Mouse (Mus musculus) hindbrain, embryonic 14.5 days (tissue): ENCODE data around the gene Fryl. TPM values are rescaled to one million over a fixed set of nuclear protein-coding genes. Genes with fewer than 3 reads are reported as not detected.
"Not testable (repeated sequence)": the region's sequence is repeated elsewhere in the genome, so short reads cannot be mapped to it uniquely, and the experiment has no call there.

Source experiments
- ATAC-seq: fragments of 200-750 bp; cut with Nextera tagmentation; 2 replicates; pipeline ENCODE4 v1.8.0; 2017; ENCODE audit warnings: moderate number of reproducible peaks, mild to moderate bottlenecking, moderate TSS enrichment, moderate library complexity; ENCODE audit not compliant: low FRiP score
- DNase-seq: peaks from one replicate; pipeline ENCODE4 v3.0.0-alpha.2; 2015; ENCODE audit warnings: low spot score
- H3K27ac ChIP-seq: fragments of 300-500 bp; sonication (generic); 2 replicates; pipeline ENCODE4 v1.5.1; 2014; ENCODE audit warnings: mild to moderate bottlenecking, moderate library complexity
- H3K27me3 ChIP-seq: fragments of 300-500 bp; sonication (generic); 2 replicates; pipeline ENCODE4 v1.6.1; 2014; ENCODE audit warnings: mild to moderate bottlenecking, low read length, mixed read lengths; ENCODE audit not compliant: control insufficient read depth, insufficient read depth
- H3K36me3 ChIP-seq: fragments of 300-500 bp; sonication (generic); replicated peaks from 2 replicates; pipeline ENCODE4 v1.6.1; 2014; ENCODE audit not compliant: control insufficient read depth, insufficient read depth
- H3K4me1 ChIP-seq: fragments of 300-500 bp; sonication (generic); replicated peaks from 2 replicates; pipeline ENCODE4 v1.6.1; 2014; ENCODE audit warnings: antibody characterized with exemption, low read length, mixed read lengths; ENCODE audit not compliant: control insufficient read depth, insufficient read depth
- H3K4me2 ChIP-seq: fragments of 300-500 bp; sonication (generic); replicated peaks from 2 replicates; pipeline ENCODE4 v1.6.1; 2014; ENCODE audit warnings: mild to moderate bottlenecking, moderate library complexity
- H3K4me3 ChIP-seq: fragments of 300-500 bp; sonication (generic); replicated peaks from 2 replicates; pipeline ENCODE4 v1.5.1; 2014; ENCODE audit warnings: mild to moderate bottlenecking, low read length
- H3K9ac ChIP-seq: fragments of 300-500 bp; sonication (generic); 2 replicates; pipeline ENCODE4 v1.6.1; 2014
- H3K9me3 ChIP-seq: fragments of 300-500 bp; sonication (generic); 2 replicates; pipeline ENCODE4 v1.6.1; 2016; ENCODE audit warnings: low read length; ENCODE audit not compliant: control insufficient read depth
- WGBS: fragments of 180-500 bp; shearing (Covaris S2); extraction: QIAGEN DNeasy Blood & Tissue Kit; methylation state at CpG from one replicate; pipeline ENCODE4 v1.1.7; 2014; 5-methylcytosine and 5-hydroxymethylcytosine counted together
- polyA plus RNA-seq: library from polyadenylated mRNA; unstranded; fragments of >200 nt; fragmentation: Nextera tagmentation; extraction: Ambion mirVana; gene quantifications from 2 replicates; pipeline ENCODE4 v1.2.1, GENCODE M21; 2014

Gene Fryl
- polyA plus RNA-seq, 1 experiment from 2014 or later = 40.7 TPM

GRCm38 (mm10) chr5:73012884-73013610, 243.4 kb downstream of the Fryl start:
- DNase-seq, H3K27ac ChIP-seq, H3K36me3 ChIP-seq, H3K9ac ChIP-seq, H3K4me1 ChIP-seq, H3K9me3 ChIP-seq, H3K27me3 ChIP-seq: not testable (repeated sequence)
- ATAC-seq = peak; percentile 66
- H3K4me2 ChIP-seq = peak overlapping the region; percentile 66
- 21% methylated on average over 23 of the region's 27 CpGs for WGBS
- H3K4me3 ChIP-seq = peak overlapping the region; percentile 35

- not testable (repeated sequence) for H3K9me3 ChIP-seq, H3K4me1 ChIP-seq, H3K9ac ChIP-seq, H3K4me3 ChIP-seq, ATAC-seq, DNase-seq, H3K4me2 ChIP-seq, H3K27ac ChIP-seq, H3K27me3 ChIP-seq, H3K36me3 ChIP-seq
- 96% methylated on average over 15 of the region's 16 CpGs for WGBS
Observed at GRCm38 (mm10) chr5:73011806-73012205, 244.6 kb downstream of the Fryl start.

GRCm38 (mm10) chr5:73008230-73008629, 248.2 kb downstream of the Fryl start:
- DNase-seq = not testable (repeated sequence)

GRCm38 (mm10) chr5:73007582-73007959, 248.8 kb downstream of the Fryl start:
- Histone ChIP-seq H3K4me2 (peak overlapping the region; percentile 70), H3K4me3 (peak overlapping the region; percentile 44), H3K27me3 (peaks cover 5% of the 10 kb centered on the region; the same call in 1 of the 2 replicates), H3K9me3 (no peaks in the 10 kb centered on the region), H3K27ac (no peak overlapping the region), H3K9ac (peak overlapping the region; percentile 60), H3K36me3 (no peaks in the 10 kb centered on the region), H3K4me1 (peaks cover 4% of the 10 kb centered on the region; the same call in 1 of the 2 replicates)
- ATAC-seq = peak; percentile 16; the same call in 1 of the 2 replicates
- no peak for DNase-seq
- WGBS = 52% methylated on average over 5 of the region's 5 CpGs

More at GRCm38 (mm10) chr5:73008230-73008629, 248.2 kb downstream of the Fryl start:
- not testable (repeated sequence) for H3K27me3 ChIP-seq, H3K4me2 ChIP-seq, H3K9ac ChIP-seq, H3K36me3 ChIP-seq, H3K4me3 ChIP-seq, H3K4me1 ChIP-seq, ATAC-seq, H3K27ac ChIP-seq, H3K9me3 ChIP-seq
- WGBS = 46% methylated on average over 8 of the region's 8 CpGs

- ATAC-seq (peak; percentile 92), DNase-seq (no peak)
- no peaks in the 10 kb centered on the region for H3K9me3 ChIP-seq
- WGBS = 7% methylated on average over 64 of the region's 65 CpGs
- H3K9ac ChIP-seq = peak within 1 kb of the TSS; percentile 60
- H3K4me2 ChIP-seq = peak within 1 kb of the TSS; percentile 70
- H3K36me3 ChIP-seq = no peaks in the 10 kb centered on the region
- peaks cover 4% of the 10 kb centered on the region; the same call in 1 of the 2 replicates for H3K4me1 ChIP-seq
- 0 out of 2 replicates have a peak within 1 kb of the TSS, but pooled peaks have one; percentile 20 for H3K27ac ChIP-seq
- peaks cover 5% of the 10 kb centered on the region; the same call in 1 of the 2 replicates for H3K27me3 ChIP-seq
- peak within 1 kb of the TSS; percentile 44 for H3K4me3 ChIP-seq
Observed at GRCm38 (mm10) chr5:73006784-73007581, 249.4 kb downstream of the Fryl start, which contains the start of gene Slc10a4. Slc10a4 (plus strand) TSS chr5:73006883.

GRCm38 (mm10) chr5:73004046-73004445, 252.4 kb downstream of the Fryl start:
- DNase-seq (no peak), ATAC-seq (no peak)
- Histone ChIP-seq H3K36me3 (no peaks in the 10 kb centered on the region), H3K27me3 (peaks cover 5% of the 10 kb centered on the region; the same call in 1 of the 2 replicates), H3K4me2 (no peak overlapping the region), H3K27ac (no peak overlapping the region), H3K4me3 (no peak overlapping the region), H3K9me3 (no peaks in the 10 kb centered on the region), H3K9ac (no peak overlapping the region), H3K4me1 (peaks cover 4% of the 10 kb centered on the region; the same call in 1 of the 2 replicates)
- 83% methylated on average over 5 of the region's 5 CpGs for WGBS

GRCm38 (mm10) chr5:72998546-72998945, 257.9 kb downstream of the Fryl start:
- WGBS = 85% methylated on average over 1 of the region's 1 CpGs
- DNase-seq, H3K4me3 ChIP-seq, H3K36me3 ChIP-seq, H3K9me3 ChIP-seq, H3K27ac ChIP-seq, ATAC-seq, H3K4me1 ChIP-seq, H3K27me3 ChIP-seq, H3K4me2 ChIP-seq, H3K9ac ChIP-seq: not testable (repeated sequence)

GRCm38 (mm10) chr5:72995379-72995778, 261.0 kb downstream of the Fryl start:
- Histone ChIP-seq H3K27ac (no peak overlapping the region), H3K9ac (no peak overlapping the region), H3K4me3 (no peak overlapping the region), H3K9me3 (no peaks in the 10 kb centered on the region), H3K36me3 (no peaks in the 10 kb centered on the region), H3K4me2 (no peak overlapping the region), H3K27me3 (no peaks in the 10 kb centered on the region), H3K4me1 (peaks cover 5% of the 10 kb centered on the region; the same call in 1 of the 2 replicates)
- DNase-seq = no peak
- WGBS = 15% methylated on average over 10 of the region's 10 CpGs
- ATAC-seq = no peak

GRCm38 (mm10) chr5:72994928-72995327, 261.5 kb downstream of the Fryl start:
- WGBS = 42% methylated on average over 2 of the region's 2 CpGs
- H3K9ac ChIP-seq = no peak overlapping the region
- no peaks in the 10 kb centered on the region for H3K27me3 ChIP-seq
- H3K36me3 ChIP-seq = no peaks in the 10 kb centered on the region
- no peak overlapping the region for H3K4me3 ChIP-seq
- ATAC-seq (no peak), DNase-seq (no peak)
- H3K9me3 ChIP-seq = no peaks in the 10 kb centered on the region
- H3K27ac ChIP-seq = no peak overlapping the region
- peaks cover 5% of the 10 kb centered on the region; the same call in 1 of the 2 replicates for H3K4me1 ChIP-seq
- H3K4me2 ChIP-seq = no peak overlapping the region
